Mouse (Mus musculus) left cerebral cortex, adult 18-20 months (tissue): Measurements from ENCODE around the gene Grm4. TPM values are rescaled to one million over a fixed set of nuclear protein-coding genes. Genes with fewer than 3 reads are reported as not detected.

Experiments
- DNase-seq, 2 experiments: peaks; one replicate each; pipeline ENCODE4 v3.0.0; 2021 to 2022; ENCODE audit warnings: low spot score in 2 of 2, mixed read lengths in 1 of 2
- total RNA-seq, 2 experiments: library from RNA; stranded (reverse); gene quantifications; 2 replicates each; pipeline ENCODE4 v1.2.3; 2021

Gene Grm4
- total RNA-seq, 2 experiments from 2014 or later: 22.3 to 27.6 TPM

DNA sequence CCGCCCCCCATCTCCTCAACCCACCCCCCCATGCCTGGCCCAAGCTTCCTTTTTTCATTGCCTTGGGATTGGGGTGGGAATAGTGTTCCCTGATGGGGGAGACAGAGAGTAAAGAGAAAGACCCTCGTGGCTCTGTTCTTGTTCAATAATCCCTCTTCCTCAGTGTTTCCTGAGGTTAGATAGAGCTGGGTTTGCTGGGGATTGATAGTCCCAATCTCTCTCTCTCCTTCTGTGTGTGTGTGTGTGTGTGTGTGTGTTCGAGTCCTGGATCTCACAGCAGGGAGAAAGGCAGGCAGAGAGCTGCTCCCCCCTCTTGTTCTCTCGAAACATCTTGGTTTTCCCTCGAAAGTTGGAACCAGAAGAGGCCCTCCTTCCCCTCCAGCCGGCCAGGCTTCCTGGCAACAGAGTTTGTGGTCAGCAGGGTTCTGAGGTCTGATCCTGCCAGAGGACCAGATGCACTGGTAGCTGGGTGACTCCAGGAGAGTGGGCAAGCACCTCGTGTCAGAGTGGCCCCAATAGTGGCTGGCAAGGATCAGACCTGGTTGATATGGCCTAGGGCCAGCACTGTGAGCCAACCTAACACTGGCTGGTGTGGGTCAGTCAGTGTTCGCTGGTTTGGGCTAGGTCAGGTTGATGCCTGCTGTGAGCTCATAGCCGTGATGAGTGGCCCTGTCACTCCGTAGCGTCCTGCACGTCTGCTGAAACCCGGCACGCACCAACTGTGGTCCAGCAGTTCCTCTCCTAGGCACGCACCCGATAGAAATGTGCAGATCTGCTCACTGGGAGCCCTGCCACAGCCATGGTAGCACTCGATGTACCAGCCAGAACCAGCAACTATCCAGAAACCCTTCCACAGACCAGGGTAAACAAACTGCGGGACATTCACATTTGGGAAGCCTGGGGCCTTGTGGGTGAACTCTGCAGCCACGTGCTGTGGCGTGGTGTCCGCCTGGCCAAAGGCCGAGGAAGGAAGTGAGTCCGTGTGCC lies 31.3 kb upstream of the Grm4 start:
- no peak for DNase-seq

DNA sequence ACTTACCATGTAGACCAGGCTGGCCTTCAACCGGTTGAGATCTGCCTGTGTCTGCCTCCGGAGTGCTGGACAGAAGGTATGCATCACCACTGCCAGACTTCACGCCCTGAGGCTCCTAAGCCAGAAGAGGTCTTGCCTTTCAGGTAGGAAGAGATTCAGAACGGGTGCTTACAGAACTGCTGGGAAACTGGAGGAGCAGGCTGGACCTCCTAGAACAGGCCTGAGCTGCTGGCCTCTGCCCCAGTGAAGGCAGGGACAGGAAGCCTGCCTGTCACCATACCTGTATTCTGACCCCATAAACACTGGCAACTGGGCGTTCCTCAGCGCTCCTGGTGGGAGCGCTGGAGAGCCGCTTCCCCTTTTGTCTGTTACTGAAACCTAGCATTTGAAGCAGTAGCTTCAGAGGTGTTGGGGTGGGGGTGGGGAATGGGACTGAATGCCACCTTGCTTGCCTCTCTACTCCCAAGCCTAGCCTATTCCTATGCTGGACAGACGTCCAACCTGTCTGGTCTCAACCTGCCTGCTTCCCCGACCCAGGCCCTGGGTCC lies 30.3 kb upstream of the Grm4 start:
- no peak for DNase-seq

GRCm38 (mm10) chr17:27549234-27549633 lies 28.0 kb upstream of the Grm4 start:
- DNase-seq: no peak

GRCm38 (mm10) chr17:27547253-27547868 lies 26.2 kb upstream of the Grm4 start:
- no peak for DNase-seq

DNA sequence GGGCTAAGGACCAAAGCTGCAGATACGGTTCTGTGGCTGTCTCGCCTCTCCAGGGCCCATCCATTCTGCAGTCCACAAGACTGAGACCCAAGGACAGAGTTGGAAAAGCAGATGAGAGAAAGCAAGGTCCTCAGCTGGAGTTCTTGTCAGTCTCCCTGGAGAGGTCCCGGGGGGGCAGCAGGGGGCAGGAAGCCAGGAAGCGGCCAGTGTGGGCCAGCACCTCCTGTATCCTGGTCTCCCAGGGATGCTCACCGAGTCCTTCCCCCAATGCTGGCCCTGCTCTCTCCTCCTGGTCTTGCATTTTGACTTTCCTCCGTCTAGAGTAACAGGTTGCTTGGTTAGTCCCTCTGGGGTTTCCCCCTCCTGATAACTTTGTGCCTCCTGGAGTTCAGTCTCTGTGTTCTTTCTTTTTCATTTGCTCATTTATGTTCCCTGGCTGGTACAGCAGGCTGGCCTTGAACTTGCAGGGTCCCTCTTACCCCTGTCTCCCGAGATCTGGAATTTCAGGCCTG lies 25.4 kb upstream of the Grm4 start:
- no peak for DNase-seq

GRCm38 (mm10) chr17:27545991-27546390 lies 24.8 kb upstream of the Grm4 start:
- DNase-seq: no peak

DNA sequence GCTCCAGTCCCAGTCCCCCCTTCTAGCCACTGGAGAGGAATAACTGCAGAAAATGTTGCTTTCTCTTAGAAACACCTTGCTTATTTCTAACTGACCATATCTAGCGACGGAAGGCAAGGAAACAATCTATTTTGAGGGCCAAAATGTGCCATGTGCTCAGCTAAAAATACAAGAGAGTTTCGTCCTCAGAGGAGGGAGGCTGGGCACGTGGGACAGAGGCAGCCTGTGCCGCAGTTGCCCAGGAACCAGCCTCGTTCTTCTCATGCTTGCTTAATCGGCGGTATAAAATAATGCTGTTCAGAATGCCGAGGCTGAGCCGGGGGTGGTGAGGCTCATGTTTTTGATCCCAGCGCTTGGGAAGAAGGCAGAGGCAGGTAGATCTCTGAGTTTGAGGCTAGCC lies 23.3 kb upstream of the Grm4 start:
- DNase-seq: no peak

DNA sequence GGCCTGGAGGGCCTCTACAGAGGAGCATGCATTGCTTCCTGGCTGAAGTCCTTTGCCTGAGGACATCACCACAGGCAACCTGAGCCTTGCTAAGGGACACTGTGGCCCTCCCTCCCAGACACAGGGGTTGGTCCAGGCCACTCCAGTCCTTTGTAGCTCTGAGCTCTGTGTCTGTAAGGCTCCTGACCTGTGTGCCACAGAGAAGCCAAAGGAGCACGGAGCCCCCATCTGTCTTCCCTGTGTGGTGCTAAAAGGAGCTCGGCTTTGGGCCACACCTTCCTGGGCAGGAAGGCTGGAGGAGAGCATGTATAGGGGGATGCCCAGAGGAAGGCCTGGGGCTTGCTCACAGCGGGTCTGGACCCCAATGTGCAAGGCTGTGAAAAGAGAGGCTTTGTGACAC lies 20.8 kb upstream of the Grm4 start:
- DNase-seq: no peak

DNA sequence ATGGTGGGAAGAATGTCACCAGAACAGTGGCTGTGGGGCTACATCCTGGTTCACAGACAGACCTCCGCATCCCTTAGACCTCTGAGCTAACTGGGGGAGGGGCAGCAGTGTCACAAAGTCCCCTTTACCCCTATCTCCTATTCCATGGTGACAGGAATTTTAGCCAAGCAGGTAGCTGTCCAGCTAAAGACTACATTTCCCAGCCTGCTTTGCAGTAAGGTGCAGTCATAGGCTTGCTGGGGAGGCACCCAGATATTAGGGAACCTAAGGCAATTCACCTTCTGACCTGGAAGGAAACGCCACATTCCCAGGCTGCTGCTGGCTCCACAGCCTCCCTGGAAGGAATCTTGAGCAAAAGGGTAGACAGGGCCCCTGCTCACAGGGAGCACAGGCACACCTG lies 20.1 kb upstream of the Grm4 start:
- DNase-seq: no peak

DNA sequence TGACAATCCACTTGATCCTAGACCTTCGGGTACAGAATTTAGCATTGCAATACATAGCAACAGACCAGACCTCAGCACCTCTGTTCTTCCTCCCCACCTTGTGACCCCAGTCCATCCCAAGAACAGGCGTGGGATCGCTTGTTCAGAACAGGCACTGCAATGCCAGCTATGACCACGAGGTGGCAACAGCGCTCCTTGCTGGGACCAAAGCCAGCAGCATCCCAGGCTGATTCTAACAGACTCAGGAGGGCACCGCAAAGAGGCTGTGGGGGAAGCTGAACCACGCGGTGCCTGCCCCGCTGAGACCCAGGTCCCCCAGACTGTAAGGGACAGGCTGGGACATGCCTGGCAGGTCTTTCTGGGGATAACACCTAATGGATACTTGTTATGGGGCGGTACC lies 13.5 kb upstream of the Grm4 start:
- peak; percentile 86 to 95 for DNase-seq

DNA sequence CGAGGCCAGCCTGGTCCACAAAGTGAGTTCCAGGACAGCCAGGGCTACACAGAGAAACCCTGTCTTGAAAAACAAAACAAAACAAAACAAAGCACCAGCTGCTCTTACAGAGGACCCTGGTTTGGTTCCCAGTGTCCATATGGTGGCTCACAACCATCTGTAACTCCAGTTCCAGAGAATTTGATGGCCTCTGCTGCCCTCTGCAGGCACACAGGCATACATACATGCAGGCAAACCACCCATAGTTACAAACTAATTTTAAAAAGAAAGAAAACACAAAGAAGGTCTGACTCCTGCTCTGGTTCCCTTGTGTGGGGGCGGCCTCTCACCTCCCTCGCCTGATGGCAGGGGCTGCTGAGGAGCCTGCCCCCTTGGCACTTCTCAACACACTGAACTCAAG lies 12.2 kb upstream of the Grm4 start:
- DNase-seq: no peak

DNA sequence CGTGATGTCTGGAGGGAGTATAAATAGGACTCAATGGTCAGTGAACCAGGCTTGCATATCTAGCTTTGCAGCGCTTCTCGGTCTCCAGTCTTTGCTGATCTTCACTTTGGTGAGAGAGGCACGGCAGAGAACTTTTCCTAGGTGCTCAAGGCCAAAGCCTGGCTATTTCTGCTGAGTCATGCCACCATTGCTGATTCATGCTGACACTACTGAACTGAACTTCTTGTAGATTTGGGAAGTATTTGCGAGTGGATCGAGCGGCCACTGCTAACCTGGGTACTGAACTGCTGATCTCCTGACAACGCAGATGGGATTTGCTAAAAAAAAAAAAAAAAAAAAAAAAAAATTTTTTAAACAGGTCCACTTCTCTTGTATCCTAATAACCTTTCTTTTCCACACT lies 10.9 kb upstream of the Grm4 start:
- no peak for DNase-seq

- no peak for DNase-seq
Observed at GRCm38 (mm10) chr17:27528767-27529166, 7.6 kb upstream of the Grm4 start.

DNA sequence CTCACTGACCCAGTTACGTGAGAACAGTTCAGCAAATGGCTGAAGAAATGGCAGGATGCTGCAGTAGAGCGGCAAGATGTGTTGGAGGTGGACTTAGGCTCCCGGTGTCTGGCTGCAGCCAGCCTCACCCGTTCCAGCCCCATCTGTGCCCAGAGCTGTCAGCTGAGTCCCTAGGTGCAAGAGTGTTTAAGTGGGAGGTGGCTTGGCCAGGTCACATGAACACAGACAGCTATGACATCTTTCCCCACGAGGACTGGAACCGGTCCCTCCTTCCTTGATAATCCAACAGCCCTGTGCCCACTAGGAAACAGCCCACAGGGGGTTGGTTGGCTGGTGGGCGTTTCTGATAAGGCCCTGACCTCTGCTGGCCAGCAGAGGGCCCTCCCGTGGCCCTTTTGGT lies 6.8 kb upstream of the Grm4 start:
- no peak for DNase-seq

DNA sequence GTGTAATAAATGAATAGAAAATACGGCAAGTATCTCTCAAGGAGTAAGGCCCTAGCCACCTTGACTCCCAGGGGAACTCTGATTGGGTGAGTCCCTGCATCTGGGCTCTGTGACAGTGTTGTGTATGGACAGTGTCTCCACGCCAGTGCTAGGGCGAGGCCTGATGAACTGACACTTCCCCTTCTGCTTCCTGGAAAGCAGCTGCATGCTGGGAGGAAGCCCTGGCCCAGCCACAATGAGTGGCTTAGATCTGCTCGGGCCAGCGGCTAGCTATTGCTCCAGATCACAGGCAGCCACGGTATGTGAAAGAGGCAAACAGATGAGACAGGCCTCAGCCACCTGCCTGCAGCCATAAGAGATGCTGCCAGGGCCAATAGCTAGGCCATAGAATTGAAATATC lies 6.0 kb upstream of the Grm4 start:
- DNase-seq: no peak

GRCm38 (mm10) chr17:27523121-27523520 lies 1.9 kb upstream of the Grm4 start:
- no peak for DNase-seq

DNA sequence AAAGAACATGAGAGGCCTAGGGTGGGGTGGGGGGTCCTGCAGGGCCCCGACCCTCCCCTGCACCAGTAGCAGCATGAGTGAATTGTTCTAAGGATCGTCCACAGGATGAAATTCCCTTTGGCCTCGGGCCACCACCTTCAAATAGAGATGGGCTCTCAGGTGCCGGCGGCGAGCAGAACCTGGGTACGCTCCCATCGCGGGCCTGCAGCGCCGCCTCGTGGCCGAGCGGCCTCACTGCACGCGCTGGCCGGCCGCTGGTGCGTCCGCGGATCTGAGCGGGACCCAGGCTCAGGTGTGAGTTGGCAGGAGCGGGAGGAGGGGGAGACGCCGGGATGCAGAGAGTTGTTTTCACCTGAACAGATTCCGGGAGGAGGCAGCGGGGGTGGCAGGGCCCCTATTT lies 646 bp downstream of the Grm4 start:
- peak; percentile 54 to 67 for DNase-seq

DNA sequence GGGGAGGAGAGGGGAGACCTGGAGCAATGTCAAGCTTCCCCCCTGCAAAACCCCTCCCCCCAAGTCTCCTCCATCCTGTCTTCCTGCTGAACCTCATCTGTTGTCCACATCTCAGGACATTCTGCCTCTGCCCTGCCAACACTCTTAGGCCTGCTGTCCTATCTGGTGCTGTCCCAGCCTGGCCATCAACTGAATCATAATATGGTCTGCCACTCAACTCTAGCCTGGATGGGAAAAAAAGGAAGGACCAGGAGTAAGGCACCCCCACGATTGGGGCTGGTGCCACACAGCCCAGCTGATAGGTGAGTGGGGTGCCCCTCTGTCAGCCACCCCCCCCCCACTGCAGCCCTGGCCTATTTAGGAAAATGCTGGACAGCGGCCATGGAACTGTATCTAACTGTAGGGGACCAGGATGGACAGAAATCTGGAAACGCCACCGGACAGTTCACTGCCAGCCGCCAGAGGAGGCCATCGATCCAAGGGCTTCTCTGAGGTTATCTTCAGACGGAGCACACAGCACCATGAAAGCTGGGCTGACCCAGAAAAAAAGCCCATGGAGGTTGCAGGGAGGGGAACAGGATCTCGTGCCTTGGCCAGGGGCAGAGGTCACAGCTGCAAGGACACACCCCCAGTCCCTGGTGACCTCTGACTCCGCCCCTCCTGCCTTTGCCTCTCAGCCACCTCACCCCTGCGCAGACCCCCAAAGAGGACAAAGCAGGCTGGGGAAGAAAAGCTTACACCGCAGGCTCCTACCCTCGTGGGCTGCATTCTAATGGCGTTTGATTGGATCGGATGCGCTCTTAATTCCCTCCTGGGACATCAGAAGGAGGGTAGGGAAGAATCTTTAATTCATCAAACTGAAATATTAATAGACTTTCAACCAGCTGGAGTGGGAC lies 2.3 kb downstream of the Grm4 start:
- DNase-seq: no peak

DNA sequence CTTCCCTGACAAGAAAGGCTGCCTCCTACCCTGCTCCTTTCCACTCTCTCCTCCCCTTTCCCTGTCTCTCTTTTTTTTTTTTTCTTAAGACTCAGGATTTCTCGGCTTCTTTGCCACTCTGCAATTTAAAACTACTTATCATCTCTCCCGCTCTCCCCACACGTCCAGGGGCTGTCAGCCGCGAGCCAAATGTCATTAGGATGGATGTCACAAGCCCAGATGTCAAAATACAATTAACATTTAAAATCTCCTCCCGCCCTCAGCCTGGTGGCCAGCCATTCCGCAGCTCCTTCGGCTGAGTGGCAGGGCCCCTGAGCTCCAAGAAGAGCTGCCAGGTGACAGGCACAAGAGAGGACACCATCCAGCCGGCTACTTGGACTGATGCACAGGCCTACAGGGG lies 2.9 kb downstream of the Grm4 start:
- DNase-seq: no peak

GRCm38 (mm10) chr17:27513916-27514762 lies 7.1 kb downstream of the Grm4 start:
- DNase-seq: no peak
